Mouse (Mus musculus) MEL (cell line): ENCODE results near the gene Gm19935.

Experiments
- CHD1 ChIP-seq: IDR thresholded peaks from 2 replicates; pipeline ENCODE4 v1.6.1; 2012; ENCODE audit warnings: low read depth, mild to moderate bottlenecking, inconsistent platforms, low read length, improper control_type of control experiment
- CTCF ChIP-seq, 3 experiments: IDR thresholded peaks in 2 of 3; conservative IDR thresholded peaks in 1 of 3; 2 replicates each; pipeline ENCODE4 v1.5.1; 2011 to 2012; ENCODE audit warnings: low read length in 3 of 3, low read depth in 2 of 3, mild to moderate bottlenecking in 2 of 3, improper control_type of control experiment in 1 of 3, inconsistent platforms in 1 of 3, mixed read lengths in 1 of 3, moderate library complexity in 1 of 3; ENCODE audit not compliant: control insufficient read depth in 1 of 3, insufficient read depth in 1 of 3, poor library complexity in 1 of 3, severe bottlenecking in 1 of 3
- GATA1 ChIP-seq: IDR thresholded peaks from 2 replicates; pipeline ENCODE4 v1.6.1; 2011; ENCODE audit warnings: low read depth, low read length, improper control_type of control experiment
- JUND ChIP-seq: IDR thresholded peaks from 2 replicates; pipeline ENCODE4 v1.6.1; 2011; ENCODE audit warnings: low read depth, mild to moderate bottlenecking, improper control_type of control experiment, low read length
- POLR2A ChIP-seq, 2 experiments: IDR thresholded peaks; 2 replicates each; pipeline ENCODE4 v1.6.1; 2011 to 2012; ENCODE audit warnings: low read length in 2 of 2, mild to moderate bottlenecking in 2 of 2, control low read depth in 1 of 2, improper control_type of control experiment in 1 of 2, low read depth in 1 of 2, moderate library complexity in 1 of 2; ENCODE audit not compliant: control insufficient read depth in 1 of 2, insufficient read depth in 1 of 2, poor library complexity in 1 of 2
- SMC3 ChIP-seq: IDR thresholded peaks from 2 replicates; pipeline ENCODE4 v1.6.1; 2011; ENCODE audit warnings: low read depth, low read length, improper control_type of control experiment
- TCF12 ChIP-seq: IDR thresholded peaks from 2 replicates; pipeline ENCODE4 v1.6.1; 2014; ENCODE audit warnings: low read depth, mild to moderate bottlenecking, inconsistent platforms, low read length, improper control_type of control experiment, moderate library complexity

GRCm38 (mm10) chr8:90830980-90831379 is 13.8 kb upstream of the Gm19935 start:
- no peak for TF ChIP-seq GATA1
- TF ChIP-seq POLR2A (IDR thresholded peaks at IDR 0.05; ENCODE audit: control insufficient read depth in 1 of 2, insufficient read depth in 1 of 2, low read depth in 1 of 2, low read length in 2 of 2, poor library complexity in 1 of 2): no peak
- no peak for TF ChIP-seq JUND
- no peak for TF ChIP-seq CTCF (IDR thresholded peaks at IDR 0.05 in 2 of 3, conservative IDR thresholded peaks at IDR 0.05 in 1 of 3; ENCODE audit: control insufficient read depth in 1 of 3, insufficient read depth in 1 of 3, low read depth in 2 of 3, low read length in 3 of 3, poor library complexity in 1 of 3, severe bottlenecking in 1 of 3)
- TF ChIP-seq SMC3: no peak
- TF ChIP-seq CHD1: no peak
- no peak for TF ChIP-seq TCF12
